Mouse (Mus musculus) brain, embryonic 14.5 days (tissue): ENCODE data around the gene Tubgcp4. TPM values are rescaled to one million over a fixed set of nuclear protein-coding genes. Genes with fewer than 3 reads are reported as not detected.

Source experiments
- DNase-seq: peaks from one replicate; pipeline ENCODE4 v3.0.0-alpha.2; 2011; ENCODE audit warnings: low read depth
- CTCF ChIP-seq: fragments of 200-500 bp; IDR thresholded peaks from 2 replicates; pipeline ENCODE4 v1.5.1; 2012; ENCODE audit warnings: inconsistent platforms, mild to moderate bottlenecking, moderate library complexity, borderline replicate concordance; ENCODE audit not compliant: insufficient read depth, insufficient read length; ENCODE audit errors: extremely low read depth
- POLR2A ChIP-seq: fragments of 200-500 bp; IDR thresholded peaks from 2 replicates; pipeline ENCODE4 v1.6.1; 2012; ENCODE audit warnings: mild to moderate bottlenecking, inconsistent platforms, borderline replicate concordance; ENCODE audit not compliant: poor library complexity, insufficient read depth, insufficient read length, severe bottlenecking; ENCODE audit errors: extremely low read depth
- polyA plus RNA-seq: library from polyadenylated mRNA; depleted of rRNA; stranded (reverse); fragments of >200 nt; gene quantifications from 2 replicates; pipeline ENCODE4 v1.2.3, GENCODE M21; 2012

Tubgcp4 gene
- polyA plus RNA-seq, 1 experiment, result 50.9 TPM

- TF ChIP-seq POLR2A (no peak), CTCF (no peak)
- DNase-seq, result no peak
Observed at GRCm38 (mm10) chr2:121149679-121150078, 20.8 kb upstream of the Tubgcp4 start.

GRCm38 (mm10) chr2:121153100-121153499, 17.4 kb upstream of the Tubgcp4 start:
- TF ChIP-seq CTCF (peak; percentile 16; the same call in 1 of the 2 replicates), POLR2A (no peak)
- peak; percentile 4 for DNase-seq

- no peak for DNase-seq
- no peak for TF ChIP-seq POLR2A
- no peak for TF ChIP-seq CTCF
Observed at GRCm38 (mm10) chr2:121169173-121169572, 1.3 kb upstream of the Tubgcp4 start.

GRCm38 (mm10) chr2:121169902-121170301, 552 bp upstream of the Tubgcp4 start:
- DNase-seq, result peak; percentile 16

GRCm38 (mm10) chr2:121170980-121171742, 707 bp downstream of the Tubgcp4 start, which contains the start of gene Zscan29:
Gene Zscan29 (minus strand): TSS chr2:121171125.
- DNase-seq, result peak; percentile 96
- peak; percentile 16; the same call in 1 of the 2 replicates for TF ChIP-seq CTCF
- TF ChIP-seq POLR2A, result peak; percentile 91

More at GRCm38 (mm10) chr2:121169902-121170301, 552 bp upstream of the Tubgcp4 start:
- TF ChIP-seq POLR2A (no peak), CTCF (no peak)

- TF ChIP-seq CTCF, result peak; percentile 10; the same call in 1 of the 2 replicates
- no peak for TF ChIP-seq POLR2A
- DNase-seq, result no peak
Observed at GRCm38 (mm10) chr2:121178828-121179479, 8.5 kb downstream of the Tubgcp4 start.

- no peak for DNase-seq
Observed at GRCm38 (mm10) chr2:121183431-121183830, 13.0 kb downstream of the Tubgcp4 start.

GRCm38 (mm10) chr2:121184142-121184541, 13.7 kb downstream of the Tubgcp4 start:
- DNase-seq, result no peak
- no peak for TF ChIP-seq CTCF

More at GRCm38 (mm10) chr2:121183431-121183830, 13.0 kb downstream of the Tubgcp4 start:
- TF ChIP-seq POLR2A (no peak), CTCF (no peak)

- DNase-seq, result peak; percentile 12
Observed at GRCm38 (mm10) chr2:121188530-121188929, 18.1 kb downstream of the Tubgcp4 start.

GRCm38 (mm10) chr2:121195466-121195865, 25.0 kb downstream of the Tubgcp4 start:
- TF ChIP-seq CTCF (no peak), POLR2A (no peak)
- no peak for DNase-seq

More at GRCm38 (mm10) chr2:121188530-121188929, 18.1 kb downstream of the Tubgcp4 start:
- TF ChIP-seq POLR2A (no peak), CTCF (peak; percentile 12; the same call in 1 of the 2 replicates)

- no peak for DNase-seq
- TF ChIP-seq CTCF (no peak), POLR2A (no peak)
Observed at GRCm38 (mm10) chr2:121204276-121204675, 33.8 kb downstream of the Tubgcp4 start.

- DNase-seq, result no peak
- TF ChIP-seq POLR2A (no peak), CTCF (no peak)
Observed at GRCm38 (mm10) chr2:121206541-121206940, 36.1 kb downstream of the Tubgcp4 start.

- TF ChIP-seq POLR2A (no peak), CTCF (no peak)
- DNase-seq, result peak; percentile 3
Observed at GRCm38 (mm10) chr2:121214491-121214890, 44.0 kb downstream of the Tubgcp4 start.
